Mouse (Mus musculus) erythroblast, embryonic 14.5 days (primary cell): ENCODE data around the gene Slc1a2. TPM values are rescaled to one million over a fixed set of nuclear protein-coding genes. Genes with fewer than 3 reads are reported as not detected.

Experiments
- H3K27me3 ChIP-seq: 2 replicates; pipeline ENCODE4 v1.6.1; 2012; ENCODE audit warnings: inconsistent platforms; ENCODE audit not compliant: control insufficient read depth
- H3K36me3 ChIP-seq: 2 replicates; pipeline ENCODE4 v1.6.1; 2012; ENCODE audit warnings: mild to moderate bottlenecking, inconsistent platforms; ENCODE audit not compliant: control insufficient read depth
- H3K4me1 ChIP-seq: 2 replicates; pipeline ENCODE4 v1.6.1; 2012; ENCODE audit warnings: inconsistent platforms; ENCODE audit not compliant: control insufficient read depth
- H3K4me3 ChIP-seq: replicated peaks from 2 replicates; pipeline ENCODE3; 2012; ENCODE audit warnings: moderate library complexity, mild to moderate bottlenecking, inconsistent platforms
- H3K9me3 ChIP-seq: 2 replicates; pipeline ENCODE4 v1.6.1; 2012; ENCODE audit warnings: low read length, inconsistent platforms, mixed read lengths; ENCODE audit not compliant: control insufficient read depth
- GATA1 ChIP-seq: IDR thresholded peaks from 2 replicates; pipeline ENCODE4 v1.6.1; 2012; ENCODE audit warnings: low read length, inconsistent platforms, mixed read lengths
- TAL1 ChIP-seq: IDR thresholded peaks from 3 replicates; pipeline ENCODE4 v1.6.1; 2012; ENCODE audit warnings: low read length, inconsistent platforms, mixed read lengths
- polyA plus RNA-seq: library from polyadenylated mRNA; stranded (reverse); fragments of >175 nt; gene quantifications from 2 replicates; pipeline ENCODE4 v1.2.3, GENCODE M21; 2012

Slc1a2 gene
- polyA plus RNA-seq, 1 experiment: not detected

GRCm38 (mm10) chr2:102730386-102730785 lies 71.9 kb downstream of the Slc1a2 start:
- peaks cover 12% of the 10 kb centered on the region for H3K4me1 ChIP-seq
- no peaks in the 10 kb centered on the region for H3K36me3 ChIP-seq
- TF ChIP-seq GATA1: no peak
- TF ChIP-seq TAL1: no peak
- no peaks in the 10 kb centered on the region for H3K9me3 ChIP-seq
- H3K4me3 ChIP-seq: no peak overlapping the region
- no peaks in the 10 kb centered on the region for H3K27me3 ChIP-seq

GRCm38 (mm10) chr2:102730788-102731187 lies 72.3 kb downstream of the Slc1a2 start:
- Histone ChIP-seq H3K36me3 (no peaks in the 10 kb centered on the region), H3K27me3 (no peaks in the 10 kb centered on the region), H3K9me3 (no peaks in the 10 kb centered on the region), H3K4me3 (no peak overlapping the region), H3K4me1 (peaks cover 12% of the 10 kb centered on the region)
- TF ChIP-seq GATA1 (no peak), TAL1 (no peak)

GRCm38 (mm10) chr2:102733128-102733527 lies 74.7 kb downstream of the Slc1a2 start:
- Histone ChIP-seq H3K36me3 (no peaks in the 10 kb centered on the region), H3K4me3 (no peak overlapping the region), H3K9me3 (no peaks in the 10 kb centered on the region), H3K4me1 (peaks cover 12% of the 10 kb centered on the region), H3K27me3 (no peaks in the 10 kb centered on the region)
- TF ChIP-seq TAL1 (no peak), GATA1 (no peak)

DNA sequence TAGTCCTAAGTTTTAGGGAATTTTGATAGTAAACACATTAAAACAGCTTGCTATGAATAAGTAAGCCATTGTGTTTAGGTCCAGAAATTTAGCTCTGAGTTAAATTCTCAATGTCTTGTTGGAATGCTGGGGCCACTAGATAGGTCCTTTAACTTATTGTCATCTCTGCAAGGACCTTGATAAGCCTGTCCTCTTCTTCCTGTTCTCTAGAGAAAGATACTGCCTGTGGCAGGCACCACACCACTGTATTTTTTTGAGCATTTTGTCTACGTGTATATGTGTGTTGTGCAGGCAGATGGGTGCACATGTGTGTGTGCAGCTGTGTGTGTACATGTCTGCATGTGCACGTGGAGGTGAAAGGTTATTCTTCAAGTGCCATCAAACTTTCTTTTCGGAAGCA lies 75.6 kb downstream of the Slc1a2 start:
- TF ChIP-seq TAL1: no peak
- TF ChIP-seq GATA1: no peak
- H3K4me3 ChIP-seq: no peak overlapping the region
- H3K9me3 ChIP-seq: no peaks in the 10 kb centered on the region
- no peaks in the 10 kb centered on the region for H3K27me3 ChIP-seq
- H3K4me1 ChIP-seq: peaks cover 12% of the 10 kb centered on the region
- no peaks in the 10 kb centered on the region for H3K36me3 ChIP-seq

DNA sequence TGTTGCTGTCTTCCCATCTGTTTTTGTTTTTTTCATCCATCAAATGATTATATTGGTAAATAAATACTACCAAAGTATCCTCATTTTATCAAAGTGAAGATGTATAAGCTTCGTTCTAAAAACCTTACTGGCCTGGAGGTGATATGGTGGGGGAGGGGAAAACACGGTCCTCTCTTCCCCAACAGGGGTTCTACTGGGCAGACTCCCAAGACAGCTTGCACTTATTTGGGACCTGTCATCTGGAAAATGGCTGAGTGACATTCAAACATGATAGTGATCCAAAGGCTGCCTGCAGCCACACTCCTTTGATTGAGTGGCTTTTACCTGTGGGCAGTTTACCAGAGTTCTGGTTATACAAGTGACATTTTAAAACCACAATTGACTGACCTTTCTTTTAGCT lies 76.6 kb downstream of the Slc1a2 start:
- no peak overlapping the region for H3K4me3 ChIP-seq
- no peak for TF ChIP-seq TAL1
- H3K36me3 ChIP-seq: no peaks in the 10 kb centered on the region
- no peaks in the 10 kb centered on the region for H3K9me3 ChIP-seq
- no peaks in the 10 kb centered on the region for H3K27me3 ChIP-seq
- H3K4me1 ChIP-seq: peaks cover 12% of the 10 kb centered on the region

DNA sequence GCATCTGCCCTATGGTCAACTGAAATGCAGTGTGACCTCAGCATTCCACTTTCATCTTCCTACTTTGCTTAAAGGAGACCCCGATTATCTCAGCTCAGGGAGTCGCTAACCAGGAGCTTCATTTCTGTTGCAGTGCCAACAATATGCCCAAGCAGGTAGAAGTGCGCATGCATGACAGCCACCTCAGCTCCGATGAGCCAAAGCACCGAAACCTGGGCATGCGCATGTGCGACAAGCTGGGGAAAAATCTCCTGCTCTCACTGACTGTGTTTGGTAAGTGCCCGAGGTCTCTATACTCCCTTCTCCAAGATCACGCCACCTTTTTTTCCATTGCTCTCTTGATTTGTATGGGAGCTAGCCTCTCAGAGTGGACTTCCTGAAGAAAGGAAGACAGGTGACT lies 77.4 kb downstream of the Slc1a2 start:
- Histone ChIP-seq H3K4me1 (peaks cover 12% of the 10 kb centered on the region), H3K27me3 (no peaks in the 10 kb centered on the region), H3K9me3 (no peaks in the 10 kb centered on the region), H3K36me3 (no peaks in the 10 kb centered on the region), H3K4me3 (no peak overlapping the region)
- no peak for TF ChIP-seq TAL1
- no peak for TF ChIP-seq GATA1

- peaks cover 12% of the 10 kb centered on the region for H3K4me1 ChIP-seq
- H3K9me3 ChIP-seq: no peaks in the 10 kb centered on the region
- TF ChIP-seq TAL1 (no peak), GATA1 (no peak)
- H3K36me3 ChIP-seq: no peaks in the 10 kb centered on the region
- H3K27me3 ChIP-seq: no peaks in the 10 kb centered on the region
- H3K4me3 ChIP-seq: no peak overlapping the region
Observed at GRCm38 (mm10) chr2:102736490-102736889, 78.0 kb downstream of the Slc1a2 start.

- no peak overlapping the region for H3K4me3 ChIP-seq
- no peaks in the 10 kb centered on the region for H3K36me3 ChIP-seq
- TF ChIP-seq TAL1 (no peak), GATA1 (no peak)
- no peaks in the 10 kb centered on the region for H3K9me3 ChIP-seq
- no peaks in the 10 kb centered on the region for H3K27me3 ChIP-seq
- H3K4me1 ChIP-seq: peaks cover 20% of the 10 kb centered on the region
Observed at GRCm38 (mm10) chr2:102738852-102739251, 80.4 kb downstream of the Slc1a2 start.

GRCm38 (mm10) chr2:102742685-102743084 lies 84.2 kb downstream of the Slc1a2 start:
- H3K4me3 ChIP-seq: no peak overlapping the region
- no peaks in the 10 kb centered on the region for H3K9me3 ChIP-seq
- peaks cover 35% of the 10 kb centered on the region for H3K4me1 ChIP-seq
- TF ChIP-seq GATA1: no peak
- TF ChIP-seq TAL1: no peak
- H3K36me3 ChIP-seq: no peaks in the 10 kb centered on the region
- H3K27me3 ChIP-seq: no peaks in the 10 kb centered on the region

DNA sequence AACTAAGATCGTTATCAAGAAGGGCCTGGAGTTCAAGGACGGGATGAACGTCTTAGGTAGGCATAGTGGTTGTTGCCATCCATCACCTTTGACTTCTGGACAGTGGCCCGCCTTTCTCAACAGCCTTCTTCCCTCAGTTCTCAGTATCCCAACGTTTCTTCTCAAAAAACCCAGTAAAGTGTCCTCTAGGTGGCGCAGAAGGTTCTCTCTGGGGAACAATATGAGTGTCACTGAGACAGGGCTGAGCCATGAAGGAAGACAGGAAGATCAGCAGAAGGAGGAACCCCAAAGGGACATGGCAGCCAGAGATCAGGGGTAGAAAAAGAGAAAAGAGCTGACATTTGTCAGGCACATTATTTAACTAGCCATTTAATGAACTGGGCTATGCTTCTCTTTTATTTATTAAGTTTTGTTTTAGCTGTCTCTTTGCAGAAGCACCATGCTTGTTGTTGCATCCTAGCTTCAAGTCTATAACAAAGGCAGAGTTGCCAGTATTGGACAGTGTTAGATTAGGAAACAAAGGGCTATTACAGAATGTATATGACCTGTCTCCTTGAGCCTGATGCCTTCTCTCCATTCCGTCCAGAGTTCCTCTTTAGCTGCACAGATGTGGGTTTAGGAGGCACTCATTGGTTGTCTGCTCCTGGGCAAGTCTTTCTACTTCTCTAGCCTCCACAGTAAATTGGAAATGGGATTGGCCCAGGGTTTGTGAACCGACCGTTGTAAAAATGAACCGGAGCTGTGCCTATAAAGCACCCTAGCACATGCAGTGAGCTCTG lies 85.6 kb downstream of the Slc1a2 start:
- Histone ChIP-seq H3K27me3 (no peaks in the 10 kb centered on the region), H3K4me3 (no peak overlapping the region), H3K9me3 (no peaks in the 10 kb centered on the region), H3K4me1 (peaks cover 35% of the 10 kb centered on the region), H3K36me3 (no peaks in the 10 kb centered on the region)
- no peak for TF ChIP-seq GATA1
- TF ChIP-seq TAL1: no peak
